Mouse (Mus musculus): Measurements from ENCODE around the gene Nmral1.

DNA sequence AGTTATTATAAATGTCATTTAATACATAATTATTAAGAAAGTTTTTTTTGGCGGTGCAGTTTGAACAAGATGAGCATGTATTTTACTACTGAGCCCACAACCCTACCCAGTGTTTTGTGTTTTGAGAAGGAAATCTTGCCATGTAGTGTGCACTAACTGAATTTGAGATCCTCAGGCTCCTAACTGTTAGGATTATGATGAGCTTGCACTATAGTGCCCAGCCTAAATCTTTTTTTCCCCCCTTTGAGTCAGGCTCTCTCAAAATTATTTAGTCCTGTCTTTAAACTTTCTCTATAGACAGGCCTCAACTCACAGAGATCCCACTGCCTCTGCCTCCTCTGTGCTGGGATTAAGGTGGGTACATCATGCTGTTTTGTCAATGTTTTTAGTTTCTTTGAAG, 8.4 kb upstream of the Nmral1 start:
- TF ChIP-seq FOSL1 (IDR thresholded peaks at IDR 0.05; ENCODE audit: insufficient read depth, low read length, poor library complexity, severe bottlenecking) = no peak
- TF ChIP-seq CTCF (IDR thresholded peaks at IDR 0.05; ENCODE audit: control insufficient read depth, insufficient read depth, insufficient read length) = no peak
- TF ChIP-seq USF1 (IDR thresholded peaks at IDR 0.05; ENCODE audit: low read depth) = no peak
- no peak for TF ChIP-seq MAX (IDR thresholded peaks at IDR 0.05)
- no peak for TF ChIP-seq MYOG (IDR thresholded peaks at IDR 0.05; ENCODE audit: control insufficient read depth, extremely low read depth, insufficient read length)
